Mouse (Mus musculus) embryonic fibroblast, embryonic 13.5 days (primary cell): ENCODE results near the gene Sbno2. TPM values are rescaled to one million over a fixed set of nuclear protein-coding genes. Genes with fewer than 3 reads are reported as not detected.

Experiments used
- H3K27ac ChIP-seq: 2 replicates; pipeline ENCODE4 v1.5.1; 2012; ENCODE audit warnings: low read length, control low read depth, inconsistent platforms; ENCODE audit not compliant: insufficient read depth
- H3K4me1 ChIP-seq: 2 replicates; pipeline ENCODE4 v1.6.1; 2011; ENCODE audit warnings: low read length; ENCODE audit not compliant: control insufficient read depth, insufficient read depth
- H3K4me3 ChIP-seq: 2 replicates; pipeline ENCODE4 v1.5.1; 2011; ENCODE audit warnings: mild to moderate bottlenecking, control low read depth, low read length; ENCODE audit not compliant: insufficient read depth
- CTCF ChIP-seq: IDR thresholded peaks from 2 replicates; pipeline ENCODE4 v1.5.1; 2011; ENCODE audit warnings: mild to moderate bottlenecking, control low read depth, low read length, moderate library complexity, borderline replicate concordance; ENCODE audit not compliant: insufficient read depth
- POLR2A ChIP-seq: IDR thresholded peaks from 2 replicates; pipeline ENCODE4 v1.6.1; 2011; ENCODE audit warnings: low read depth, mild to moderate bottlenecking, control low read depth, low read length, moderate library complexity
- polyA plus RNA-seq: library from polyadenylated mRNA; stranded (reverse); fragments of >200 nt; gene quantifications from 2 replicates; pipeline ENCODE4 v1.2.4, GENCODE M21; 2011; ENCODE audit warnings: low read depth; ENCODE audit not compliant: missing spikeins, insufficient read length

Gene Sbno2
- polyA plus RNA-seq, 1 experiment = 53.5 TPM

GRCm38 (mm10) chr10:80053831-80054815 lies 51.2 kb downstream of the Sbno2 start:
- peaks cover 8% of the 10 kb centered on the region for H3K4me1 ChIP-seq
- H3K27ac ChIP-seq = peak overlapping the region; percentile 79
- H3K4me3 ChIP-seq = peak overlapping the region; percentile 80
- TF ChIP-seq POLR2A (0 out of 2 replicates have a peak, but pooled peaks have one; percentile 6), CTCF (no peak)

DNA sequence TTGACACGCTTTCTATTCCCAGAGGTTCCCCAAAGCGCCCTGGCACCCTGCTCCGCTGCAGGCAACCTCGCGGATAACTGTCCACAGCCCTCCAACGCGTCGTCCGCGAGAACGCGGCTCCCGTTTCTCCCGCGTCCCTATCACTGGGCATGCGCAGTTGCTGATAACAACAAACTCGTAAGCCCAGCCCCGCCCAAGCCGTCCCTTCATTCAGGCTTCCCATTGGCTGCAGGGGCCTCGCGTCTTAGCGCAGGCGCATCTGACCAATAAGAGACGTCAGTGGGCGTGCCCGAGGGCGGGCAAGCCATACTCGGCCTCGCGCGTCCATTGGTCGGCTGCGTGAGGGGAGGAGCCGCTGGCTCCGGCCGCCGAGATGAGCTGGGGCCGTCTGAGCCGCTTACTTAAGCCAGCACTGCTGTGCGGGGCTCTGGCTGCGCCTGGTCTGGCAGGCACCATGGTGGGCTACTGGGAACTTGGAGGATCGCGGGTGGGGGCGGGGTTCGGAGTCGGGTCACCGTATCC lies 52.1 kb downstream of the Sbno2 start:
- Histone ChIP-seq H3K4me1 (peaks cover 8% of the 10 kb centered on the region), H3K27ac (peak overlapping the region; percentile 79), H3K4me3 (peak overlapping the region; percentile 80)
- TF ChIP-seq CTCF (no peak), POLR2A (peak; percentile 94)

- peak overlapping the region; percentile 68 for H3K27ac ChIP-seq
- TF ChIP-seq POLR2A (no peak), CTCF (no peak)
- no peak overlapping the region for H3K4me3 ChIP-seq
- H3K4me1 ChIP-seq = peaks cover 8% of the 10 kb centered on the region
Observed at GRCm38 (mm10) chr10:80052374-80052764, 53.0 kb downstream of the Sbno2 start.

DNA sequence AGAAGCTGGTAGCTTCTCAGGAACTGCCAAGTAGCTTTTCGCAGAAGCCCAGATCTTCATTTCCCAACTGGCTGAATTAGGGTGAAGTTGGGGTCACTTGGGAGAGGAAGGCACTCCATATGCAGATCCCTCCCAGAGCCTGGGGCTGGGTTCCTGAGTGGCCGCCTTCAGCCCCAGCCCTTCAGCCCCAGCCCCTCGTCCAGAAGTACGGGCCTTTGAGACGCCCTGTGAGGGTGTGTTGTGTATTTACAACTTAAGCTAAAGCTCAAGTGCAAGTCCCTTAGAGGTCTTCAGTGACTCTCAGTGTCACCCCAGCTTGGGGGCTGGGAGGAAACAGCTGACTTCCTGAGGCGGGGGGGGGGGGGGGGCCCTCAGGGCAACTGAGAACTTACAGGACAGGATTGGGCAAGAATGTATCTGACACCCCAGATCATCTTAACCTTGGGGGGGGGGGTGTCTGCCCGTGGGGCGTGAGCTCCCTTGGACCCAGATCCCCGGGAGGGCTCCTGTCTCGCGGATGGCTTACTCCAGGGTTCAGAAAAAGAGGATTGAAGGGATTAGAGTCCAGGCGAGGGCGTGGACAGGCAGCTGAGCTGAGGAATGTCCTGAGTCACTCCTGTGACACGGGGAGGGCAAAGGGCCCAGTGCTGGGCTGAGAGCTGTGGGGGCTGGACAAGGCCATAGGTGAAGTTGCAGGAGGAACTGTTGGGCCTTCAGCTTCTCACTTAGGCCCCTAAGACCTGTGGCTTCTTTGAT lies 53.6 kb downstream of the Sbno2 start:
- Histone ChIP-seq H3K4me1 (peaks cover 8% of the 10 kb centered on the region), H3K27ac (peak overlapping the region; percentile 68), H3K4me3 (no peak overlapping the region)
- TF ChIP-seq CTCF = no peak
- TF ChIP-seq POLR2A = no peak

DNA sequence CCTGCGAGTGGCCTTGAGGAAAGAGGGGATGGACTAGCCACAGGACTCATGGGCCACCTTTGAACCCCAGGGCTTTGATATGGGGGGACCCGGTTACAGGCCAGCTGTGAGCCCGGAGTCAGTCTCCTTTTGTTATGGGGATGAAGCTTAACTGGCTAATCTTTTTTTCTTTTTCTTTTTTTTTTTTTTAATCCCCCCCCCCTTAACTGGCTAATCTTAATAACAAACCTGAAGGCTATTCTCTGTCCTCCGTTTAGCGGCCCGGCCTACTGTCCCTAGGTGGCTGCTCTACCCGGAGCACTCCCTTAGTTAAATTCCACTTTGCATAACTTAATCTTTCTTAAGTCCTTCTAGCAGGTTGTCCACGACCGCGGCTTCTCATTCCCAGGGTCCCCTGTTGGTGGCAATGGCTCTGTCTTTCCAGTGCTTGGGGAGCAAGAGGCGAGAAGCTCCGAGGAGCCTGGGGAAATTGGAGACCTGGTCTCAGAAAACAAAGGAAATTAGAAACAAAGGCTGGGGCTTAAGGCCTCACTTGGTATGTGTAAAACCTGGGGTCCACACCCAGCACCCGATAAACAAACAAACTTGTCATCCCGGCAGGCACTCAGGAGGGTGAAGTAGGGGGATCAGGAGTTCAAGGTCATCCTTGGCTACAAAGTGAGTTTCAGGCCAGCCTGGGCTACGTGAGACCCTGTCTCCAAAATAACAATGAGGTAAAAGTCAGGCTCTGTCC lies 54.3 kb downstream of the Sbno2 start:
- H3K27ac ChIP-seq = no peak overlapping the region; the same call in none of the 2 replicates
- no peak overlapping the region for H3K4me3 ChIP-seq
- H3K4me1 ChIP-seq = peaks cover 8% of the 10 kb centered on the region
- TF ChIP-seq CTCF (no peak), POLR2A (no peak)

DNA sequence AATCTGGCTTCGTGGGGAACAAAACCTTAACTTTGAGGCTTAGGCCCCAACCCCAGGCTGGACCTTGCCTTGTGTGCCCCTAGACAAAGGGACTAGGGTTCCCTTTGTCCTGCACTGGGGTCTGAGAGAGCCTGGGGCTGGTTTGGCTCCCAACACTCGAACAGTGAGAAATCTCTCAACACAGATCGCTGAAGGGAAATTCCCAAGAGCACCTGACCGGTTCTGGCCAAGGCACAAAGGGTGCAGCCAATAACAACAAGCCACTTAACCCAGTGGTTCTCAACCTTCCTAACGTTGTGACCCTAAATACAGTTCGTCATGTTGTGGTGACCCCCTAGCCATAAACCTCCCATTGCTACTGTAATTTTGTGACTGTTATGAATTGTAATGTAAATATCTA lies 55.1 kb downstream of the Sbno2 start:
- H3K4me3 ChIP-seq = no peak overlapping the region
- H3K27ac ChIP-seq = no peak overlapping the region
- TF ChIP-seq POLR2A (no peak), CTCF (no peak)
- H3K4me1 ChIP-seq = peaks cover 8% of the 10 kb centered on the region

DNA sequence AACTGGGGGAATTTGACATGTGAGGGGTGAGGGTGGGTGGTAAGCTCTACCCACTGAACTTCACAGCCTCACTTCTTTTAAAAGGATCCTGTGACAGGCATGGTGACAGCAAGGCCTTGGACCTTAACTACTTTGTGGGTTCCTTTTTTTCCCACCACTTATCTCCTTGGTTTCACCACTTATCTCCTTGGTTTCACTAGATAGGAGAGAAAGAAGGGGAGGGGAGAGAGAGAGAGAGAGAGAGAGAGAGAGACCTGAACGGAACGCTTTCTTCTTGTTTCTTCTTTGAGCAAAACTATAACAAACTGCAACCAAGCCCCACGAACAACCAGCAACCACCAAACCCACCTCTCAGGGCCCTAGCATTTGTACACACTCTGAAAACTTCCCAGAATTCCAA lies 56.5 kb downstream of the Sbno2 start:
- peaks cover 8% of the 10 kb centered on the region for H3K4me1 ChIP-seq
- TF ChIP-seq POLR2A = no peak
- TF ChIP-seq CTCF = no peak
- H3K4me3 ChIP-seq = no peak overlapping the region
- H3K27ac ChIP-seq = no peak overlapping the region

DNA sequence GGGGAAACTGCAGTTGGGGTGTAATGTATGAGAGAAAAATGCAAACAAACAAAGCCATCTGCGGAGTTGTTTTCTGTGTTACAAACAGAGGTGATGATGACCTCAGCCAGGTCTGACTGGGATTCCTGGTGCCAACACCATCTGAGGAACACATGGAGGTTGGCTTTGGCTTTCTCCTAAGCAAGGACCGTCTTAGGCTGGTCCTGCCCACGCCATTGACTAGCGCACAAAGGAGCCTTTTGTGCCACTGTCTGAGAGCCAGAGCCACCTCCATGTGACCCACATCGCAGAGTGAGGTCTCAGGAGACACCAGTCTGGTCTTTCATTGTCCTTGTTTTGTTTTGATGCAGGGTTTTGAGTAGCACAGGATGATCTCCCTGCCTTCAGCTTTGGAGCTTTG lies 57.0 kb downstream of the Sbno2 start:
- Histone ChIP-seq H3K4me1 (peaks cover 8% of the 10 kb centered on the region), H3K4me3 (no peak overlapping the region), H3K27ac (no peak overlapping the region)
- TF ChIP-seq CTCF (no peak), POLR2A (no peak)

DNA sequence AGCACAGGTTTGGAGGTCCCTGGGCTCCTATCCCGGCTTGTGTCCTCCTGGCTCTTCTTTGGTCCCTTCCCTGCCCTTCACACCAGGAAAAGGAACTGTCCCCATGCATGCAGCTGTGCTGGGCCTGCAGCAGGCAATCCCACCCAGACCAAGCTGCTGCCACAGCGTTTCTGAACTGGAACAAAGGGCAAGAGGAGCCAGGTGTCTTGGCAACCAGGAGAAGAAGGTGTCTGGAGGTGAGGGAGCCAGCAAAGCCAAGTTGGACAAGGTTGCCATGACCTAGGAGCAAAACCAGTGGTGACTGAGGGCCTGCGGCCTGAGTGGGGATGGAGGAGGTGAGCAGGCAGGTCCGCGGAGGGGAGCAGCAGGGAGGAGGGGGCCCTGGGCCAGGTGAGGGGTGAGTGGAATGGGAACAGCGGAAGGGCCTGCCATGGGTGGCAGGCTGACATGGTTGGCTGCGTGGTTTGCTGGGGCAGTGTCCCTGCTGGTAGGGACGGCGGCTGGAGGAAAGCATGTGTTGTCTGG lies 58.3 kb downstream of the Sbno2 start, which contains the start of gene Gpx4:
Gene Gpx4, plus strand, starts transcription at position 126 of the 525 bp plus-strand sequence.
- Histone ChIP-seq H3K27ac (no peak within 1 kb of the TSS), H3K4me3 (no peak within 1 kb of the TSS), H3K4me1 (peaks cover 4% of the 10 kb centered on the region; the same call in 1 of the 2 replicates)
- TF ChIP-seq POLR2A (no peak), CTCF (no peak)
